ENCODE assay signal across 35 mouse cellular contexts in genomic region chr6:93537971-93538370, GRCm38 (mm10).
"Had no signal": no experiment of that assay in that cellular context is flagged by ENCODE, and none has a peak within 500 bp of the region (broad histone marks: within the 10 kb centered on the region; RNA-seq: fewer than 3 reads in every experiment).

No protein-coding gene starts in this region.

- H3K27ac ChIP-seq: heart, embryonic 10.5 days; heart, embryonic 13.5 days; heart, embryonic 15.5 days; hindbrain, embryonic 10.5 days; hindbrain, embryonic 12.5 days; hindbrain, embryonic 13.5 days; hindbrain, embryonic 14.5 days; hindbrain, embryonic 15.5 days; hindbrain, postnatal 0 days; intestine, embryonic 15.5 days; kidney, embryonic 15.5 days; kidney, postnatal 0 days; layer of hippocampus, adult 2 months had no signal

- H3K4me3 ChIP-seq: heart, embryonic 10.5 days; heart, embryonic 12.5 days; heart, embryonic 13.5 days; heart, embryonic 15.5 days; hindbrain, embryonic 10.5 days; hindbrain, embryonic 12.5 days; hindbrain, embryonic 13.5 days; hindbrain, embryonic 15.5 days; intestine, embryonic 15.5 days; kidney, embryonic 15.5 days; layer of hippocampus, adult 2 months had no signal

- DNase-seq: heart, postnatal 10 days; heart, postnatal 14 days; heart, postnatal 36 days; heart, postnatal 4 days; kidney, adult 11 months; kidney, adult 18-20 months; kidney, adult 2 months; kidney, adult 8-10 months; kidney, adult 9 months; kidney, postnatal 10 days; kidney, postnatal 14 days; kidney, postnatal 25 days; kidney, postnatal 36 days; kidney, postnatal 4 days; layer of hippocampus, adult 9-11 months; layer of hippocampus, postnatal 36 days had no signal

- H3K36me3 ChIP-seq: heart, embryonic 10.5 days; heart, embryonic 12.5 days; heart, embryonic 13.5 days; heart, embryonic 15.5 days; hindbrain, embryonic 10.5 days; hindbrain, embryonic 12.5 days; hindbrain, embryonic 13.5 days; hindbrain, embryonic 15.5 days; intestine, embryonic 15.5 days; kidney, embryonic 15.5 days had no signal

- H3K27me3 ChIP-seq: heart, embryonic 12.5 days; heart, embryonic 15.5 days; hindbrain, embryonic 12.5 days; hindbrain, embryonic 13.5 days; hindbrain, embryonic 15.5 days; intestine, embryonic 15.5 days; kidney, embryonic 15.5 days had no signal

- H3K9me3 ChIP-seq: heart, embryonic 10.5 days; heart, embryonic 12.5 days; heart, embryonic 13.5 days; heart, embryonic 15.5 days; hindbrain, embryonic 10.5 days; hindbrain, embryonic 12.5 days; hindbrain, embryonic 13.5 days; hindbrain, embryonic 15.5 days; intestine, embryonic 15.5 days; kidney, embryonic 15.5 days had no signal

- H3K4me1 ChIP-seq: heart, embryonic 10.5 days; heart, embryonic 12.5 days; heart, embryonic 13.5 days; hindbrain, embryonic 10.5 days; hindbrain, embryonic 13.5 days; hindbrain, embryonic 15.5 days; intestine, embryonic 15.5 days; kidney, embryonic 15.5 days had no signal

- H3K4me2 ChIP-seq: heart, embryonic 11.5 days; heart, embryonic 12.5 days; heart, embryonic 13.5 days; heart, embryonic 15.5 days; hindbrain, embryonic 12.5 days; hindbrain, embryonic 13.5 days; hindbrain, embryonic 14.5 days; hindbrain, embryonic 15.5 days; intestine, embryonic 15.5 days; kidney, embryonic 15.5 days had no signal

- ATAC-seq: hindbrain, embryonic 16.5 days; hindbrain, postnatal 0 days; inflammation-experienced regulatory T-cells, adult 6 months; intestine, embryonic 15.5 days; intestine, embryonic 16.5 days; intestine, postnatal 0 days had no signal

- H3K9ac ChIP-seq: heart, embryonic 12.5 days; heart, embryonic 13.5 days; heart, embryonic 15.5 days; hindbrain, embryonic 12.5 days; hindbrain, embryonic 13.5 days; hindbrain, embryonic 14.5 days; hindbrain, embryonic 15.5 days; intestine, embryonic 15.5 days; kidney, embryonic 15.5 days had no signal
